Mouse (Mus musculus): Measurements from ENCODE around the gene Alkbh6.

DNA sequence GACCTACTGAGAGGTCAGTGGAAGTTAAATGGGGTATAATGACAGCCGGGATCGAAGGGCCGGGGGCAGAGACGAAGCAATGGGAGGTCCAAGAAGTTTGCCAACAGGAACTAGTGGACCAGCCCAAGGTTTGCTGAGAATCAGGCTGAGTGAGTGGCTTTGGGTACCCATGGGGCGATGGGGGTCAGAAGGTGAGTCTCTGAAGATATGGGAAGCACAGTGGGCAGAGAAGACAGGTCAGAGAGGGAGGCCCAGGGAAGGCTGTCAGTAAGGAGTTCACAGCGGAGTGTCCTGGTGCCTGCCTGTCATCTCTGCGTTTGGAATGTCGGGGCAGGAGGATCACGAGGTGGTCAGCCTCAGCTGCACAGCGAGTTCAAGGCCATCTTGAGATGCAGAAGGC lies 19.9 kb downstream of the Alkbh6 start:
- TF ChIP-seq MAX (IDR thresholded peaks at IDR 0.05) (no peak), CTCF (IDR thresholded peaks at IDR 0.05; ENCODE audit: control insufficient read depth, insufficient read depth, insufficient read length) (no peak), MYOD1 (IDR thresholded peaks at IDR 0.05; ENCODE audit: control insufficient read depth, insufficient read length, low read depth) (no peak), USF1 (IDR thresholded peaks at IDR 0.05; ENCODE audit: low read depth) (no peak), CEBPB (IDR thresholded peaks at IDR 0.05; ENCODE audit: low read depth) (no peak)
